Mouse (Mus musculus): ENCODE measurements around the gene Rbm47. TPM values are rescaled to one million over a fixed set of nuclear protein-coding genes. Genes with fewer than 3 reads are reported as not detected.
A peak's percentile ranks its signal among the peaks of the same experiment; 100 is the strongest.
"Not testable (repeated sequence)": the region's sequence is repeated elsewhere in the genome, so short reads cannot be mapped to it uniquely, and the experiment has no call there.

Rbm47 gene
- polyA plus RNA-seq, 1 experiment = 12.7 TPM

GRCm38 (mm10) chr5:66204966-66205365 lies 32.0 kb upstream of the Rbm47 start:
- no peak for DNase-seq
- H3K4me3 ChIP-seq (ENCODE audit: control insufficient read depth, insufficient read depth, low read length) = no peak overlapping the region
- 96% methylated on average over 4 of the region's 4 CpGs for WGBS
- peaks cover 2% of the 10 kb centered on the region for H3K4me1 ChIP-seq (replicated peaks; ENCODE audit: control insufficient read depth, insufficient read depth, low read length)
- no peaks in the 10 kb centered on the region for H3K27me3 ChIP-seq (ENCODE audit: control insufficient read depth, insufficient read depth, low read length)
- no peak overlapping the region for H3K27ac ChIP-seq (ENCODE audit: control insufficient read depth, insufficient read depth, low read length)
- TF ChIP-seq CTCF (IDR thresholded peaks at IDR 0.05; ENCODE audit: borderline replicate concordance, control insufficient read depth, extremely low read depth, insufficient read depth, low read length, poor library complexity) (no peak), POLR2A (IDR thresholded peaks at IDR 0.05; ENCODE audit: control insufficient read depth, extremely low read depth, insufficient read depth, low read length, poor library complexity) (no peak)
- H3K36me3 ChIP-seq (ENCODE audit: control insufficient read depth, insufficient read depth, low read length) = no peaks in the 10 kb centered on the region

- Histone ChIP-seq H3K36me3 (ENCODE audit: control insufficient read depth, insufficient read depth, low read length) (no peaks in the 10 kb centered on the region), H3K27ac (ENCODE audit: control insufficient read depth, insufficient read depth, low read length) (no peak overlapping the region), H3K27me3 (ENCODE audit: control insufficient read depth, insufficient read depth, low read length) (no peaks in the 10 kb centered on the region), H3K4me1 (replicated peaks; ENCODE audit: control insufficient read depth, insufficient read depth, low read length) (peaks cover 3% of the 10 kb centered on the region), H3K4me3 (ENCODE audit: control insufficient read depth, insufficient read depth, low read length) (no peak overlapping the region)
- 100% methylated on average over 1 of the region's 1 CpGs for WGBS
- TF ChIP-seq CTCF (IDR thresholded peaks at IDR 0.05; ENCODE audit: borderline replicate concordance, control insufficient read depth, extremely low read depth, insufficient read depth, low read length, poor library complexity) (no peak), POLR2A (IDR thresholded peaks at IDR 0.05; ENCODE audit: control insufficient read depth, extremely low read depth, insufficient read depth, low read length, poor library complexity) (no peak)
- no peak for DNase-seq
Observed at GRCm38 (mm10) chr5:66203424-66203823, 30.5 kb upstream of the Rbm47 start.

DNA sequence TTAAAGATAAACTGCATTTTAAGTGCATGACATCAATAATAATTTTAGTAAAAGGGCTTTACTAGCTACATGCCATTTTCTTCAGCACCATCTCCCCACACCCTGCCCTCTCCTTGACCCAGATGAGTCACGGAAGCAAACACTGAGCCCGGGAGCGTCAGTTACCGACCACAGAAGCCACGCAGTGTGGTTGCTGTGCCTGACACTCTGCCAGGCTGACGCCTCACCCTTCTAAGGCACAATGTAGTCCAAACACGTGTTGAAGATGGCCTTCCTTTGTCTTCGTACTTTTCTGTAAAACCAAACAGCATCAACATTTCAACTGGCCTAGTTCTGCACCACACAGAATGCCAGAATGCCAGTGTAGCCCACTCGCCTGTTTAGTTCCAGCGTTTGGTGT lies 27.1 kb upstream of the Rbm47 start:
- DNase-seq = peak; percentile 54
- TF ChIP-seq CTCF (IDR thresholded peaks at IDR 0.05; ENCODE audit: borderline replicate concordance, control insufficient read depth, extremely low read depth, insufficient read depth, low read length, poor library complexity) = no peak
- H3K4me3 ChIP-seq (ENCODE audit: control insufficient read depth, insufficient read depth, low read length) = no peak overlapping the region
- H3K4me1 ChIP-seq (replicated peaks; ENCODE audit: control insufficient read depth, insufficient read depth, low read length) = peaks cover 3% of the 10 kb centered on the region
- H3K27ac ChIP-seq (ENCODE audit: control insufficient read depth, insufficient read depth, low read length) = no peak overlapping the region
- 17% methylated on average over 10 of the region's 10 CpGs for WGBS
- H3K27me3 ChIP-seq (ENCODE audit: control insufficient read depth, insufficient read depth, low read length) = no peaks in the 10 kb centered on the region
- no peaks in the 10 kb centered on the region for H3K36me3 ChIP-seq (ENCODE audit: control insufficient read depth, insufficient read depth, low read length)

DNA sequence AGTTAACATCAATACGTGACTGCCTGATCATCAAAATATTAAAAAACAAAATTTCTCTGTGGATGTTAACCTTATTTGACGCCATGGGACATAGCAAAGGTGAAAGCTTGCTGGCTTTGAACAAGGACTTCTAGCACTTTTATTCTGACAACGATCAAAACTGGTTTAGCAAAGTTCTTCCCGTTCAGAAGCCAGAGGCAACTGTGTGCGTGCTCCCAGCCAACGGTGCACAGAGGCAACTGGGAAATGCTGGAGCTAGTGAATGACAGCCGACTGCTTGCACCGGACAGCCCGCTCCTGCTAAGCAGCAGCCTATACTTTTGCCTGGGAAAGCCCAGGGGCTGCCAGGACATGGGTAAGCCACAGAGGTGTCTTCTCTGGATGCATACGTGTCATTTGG lies 22.4 kb upstream of the Rbm47 start:
- H3K27me3 ChIP-seq (ENCODE audit: control insufficient read depth, insufficient read depth, low read length) = no peaks in the 10 kb centered on the region
- WGBS = 97% methylated on average over 10 of the region's 10 CpGs
- TF ChIP-seq CTCF (IDR thresholded peaks at IDR 0.05; ENCODE audit: borderline replicate concordance, control insufficient read depth, extremely low read depth, insufficient read depth, low read length, poor library complexity) (no peak), POLR2A (IDR thresholded peaks at IDR 0.05; ENCODE audit: control insufficient read depth, extremely low read depth, insufficient read depth, low read length, poor library complexity) (no peak)
- DNase-seq = no peak
- H3K36me3 ChIP-seq (ENCODE audit: control insufficient read depth, insufficient read depth, low read length) = no peaks in the 10 kb centered on the region
- no peak overlapping the region for H3K27ac ChIP-seq (ENCODE audit: control insufficient read depth, insufficient read depth, low read length)
- peaks cover 3% of the 10 kb centered on the region for H3K4me1 ChIP-seq (replicated peaks; ENCODE audit: control insufficient read depth, insufficient read depth, low read length)
- no peak overlapping the region for H3K4me3 ChIP-seq (ENCODE audit: control insufficient read depth, insufficient read depth, low read length)

DNA sequence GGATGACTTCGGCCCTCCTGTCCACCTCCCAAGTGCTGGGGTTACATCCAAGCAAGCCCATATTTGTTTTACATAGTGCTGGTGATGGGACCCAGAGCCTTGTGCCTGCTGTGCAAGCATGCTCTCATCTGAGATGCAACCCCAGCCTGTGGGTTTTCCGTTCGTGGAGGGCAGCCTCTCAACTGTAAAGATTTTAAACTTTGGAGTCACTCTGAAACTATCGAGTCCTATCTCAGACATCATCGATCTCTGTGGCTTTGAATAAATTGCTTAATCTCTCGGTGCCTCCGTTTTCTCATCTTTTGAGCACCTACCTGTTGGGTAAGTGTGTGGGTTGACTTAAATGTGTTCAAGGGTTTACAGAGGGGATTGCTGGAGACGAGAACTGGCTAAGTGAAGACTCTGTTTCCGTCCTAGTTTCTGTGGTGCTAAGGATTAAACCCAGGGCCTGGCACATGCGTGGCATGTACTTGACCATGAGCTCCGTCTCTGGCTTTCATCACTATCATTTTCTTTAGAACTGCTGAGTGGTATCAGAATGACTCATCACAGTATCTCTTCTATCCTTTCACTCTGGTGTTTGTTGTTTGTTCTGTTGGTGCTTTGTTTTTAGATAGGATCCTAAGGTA lies 20.4 kb upstream of the Rbm47 start:
- H3K27ac ChIP-seq (ENCODE audit: control insufficient read depth, insufficient read depth, low read length) = no peak overlapping the region
- 89% methylated on average over 11 of the region's 11 CpGs for WGBS
- H3K4me3 ChIP-seq (ENCODE audit: control insufficient read depth, insufficient read depth, low read length) = no peak overlapping the region
- H3K36me3 ChIP-seq (ENCODE audit: control insufficient read depth, insufficient read depth, low read length) = no peaks in the 10 kb centered on the region
- no peak for TF ChIP-seq CTCF (IDR thresholded peaks at IDR 0.05; ENCODE audit: borderline replicate concordance, control insufficient read depth, extremely low read depth, insufficient read depth, low read length, poor library complexity)
- no peak for TF ChIP-seq POLR2A (IDR thresholded peaks at IDR 0.05; ENCODE audit: control insufficient read depth, extremely low read depth, insufficient read depth, low read length, poor library complexity)
- H3K27me3 ChIP-seq (ENCODE audit: control insufficient read depth, insufficient read depth, low read length) = no peaks in the 10 kb centered on the region
- no peaks in the 10 kb centered on the region for H3K4me1 ChIP-seq (replicated peaks; ENCODE audit: control insufficient read depth, insufficient read depth, low read length)
- no peak for DNase-seq

- 88% methylated on average over 7 of the region's 7 CpGs for WGBS
- H3K4me3 ChIP-seq (ENCODE audit: control insufficient read depth, insufficient read depth, low read length) = no peak overlapping the region
- no peak for TF ChIP-seq CTCF (IDR thresholded peaks at IDR 0.05; ENCODE audit: borderline replicate concordance, control insufficient read depth, extremely low read depth, insufficient read depth, low read length, poor library complexity)
Observed at GRCm38 (mm10) chr5:66191185-66191503, 18.2 kb upstream of the Rbm47 start.

GRCm38 (mm10) chr5:66190481-66191184 lies 17.7 kb upstream of the Rbm47 start:
- WGBS = 81% methylated on average over 16 of the region's 16 CpGs
- no peaks in the 10 kb centered on the region for H3K36me3 ChIP-seq (ENCODE audit: control insufficient read depth, insufficient read depth, low read length)
- no peak overlapping the region for H3K27ac ChIP-seq (ENCODE audit: control insufficient read depth, insufficient read depth, low read length)
- no peak for DNase-seq
- no peaks in the 10 kb centered on the region for H3K4me1 ChIP-seq (replicated peaks; ENCODE audit: control insufficient read depth, insufficient read depth, low read length)
- no peaks in the 10 kb centered on the region for H3K27me3 ChIP-seq (ENCODE audit: control insufficient read depth, insufficient read depth, low read length)
- H3K4me3 ChIP-seq (ENCODE audit: control insufficient read depth, insufficient read depth, low read length) = no peak overlapping the region
- TF ChIP-seq CTCF (IDR thresholded peaks at IDR 0.05; ENCODE audit: borderline replicate concordance, control insufficient read depth, extremely low read depth, insufficient read depth, low read length, poor library complexity) (no peak), POLR2A (IDR thresholded peaks at IDR 0.05; ENCODE audit: control insufficient read depth, extremely low read depth, insufficient read depth, low read length, poor library complexity) (no peak)

More at GRCm38 (mm10) chr5:66191185-66191503, 18.2 kb upstream of the Rbm47 start:
- Histone ChIP-seq H3K36me3 (ENCODE audit: control insufficient read depth, insufficient read depth, low read length) (no peaks in the 10 kb centered on the region), H3K27ac (ENCODE audit: control insufficient read depth, insufficient read depth, low read length) (no peak overlapping the region), H3K4me1 (replicated peaks; ENCODE audit: control insufficient read depth, insufficient read depth, low read length) (no peaks in the 10 kb centered on the region), H3K27me3 (ENCODE audit: control insufficient read depth, insufficient read depth, low read length) (no peaks in the 10 kb centered on the region)
- DNase-seq = no peak

- not testable (repeated sequence) for H3K36me3 ChIP-seq (ENCODE audit: control insufficient read depth, insufficient read depth, low read length); H3K27ac ChIP-seq (ENCODE audit: control insufficient read depth, insufficient read depth, low read length); H3K4me3 ChIP-seq (ENCODE audit: control insufficient read depth, insufficient read depth, low read length); H3K4me1 ChIP-seq (replicated peaks; ENCODE audit: control insufficient read depth, insufficient read depth, low read length); DNase-seq; H3K27me3 ChIP-seq (ENCODE audit: control insufficient read depth, insufficient read depth, low read length)
- 95% methylated on average over 6 of the region's 7 CpGs for WGBS
Observed at GRCm38 (mm10) chr5:66188591-66188990, 15.7 kb upstream of the Rbm47 start.

All from thymus, adult 2 months (tissue).